Mouse (Mus musculus) kidney, embryonic 14.5 days (tissue): ENCODE measurements at regions not wholly inside any gene's neighbourhood (a gene's known extent, or its start where the extent isn't known, plus 50 kb on each side); places are given as distances from the start of the nearest gene placed in this dataset.
A peak's percentile ranks its signal among the peaks of the same experiment; 100 is the strongest.

Experiments
- ATAC-seq: fragments of 200-750 bp; cut with Nextera tagmentation; 2 replicates; pipeline ENCODE4 v1.8.0; 2017; ENCODE audit warnings: moderate number of reproducible peaks, mild to moderate bottlenecking, moderate TSS enrichment, moderate library complexity; ENCODE audit not compliant: low FRiP score, low TSS enrichment
- H3K27ac ChIP-seq: fragments of 300-500 bp; sonication (generic); 2 replicates; pipeline ENCODE4 v1.5.1; 2014; ENCODE audit warnings: low read depth, mild to moderate bottlenecking, low read length, moderate library complexity, mixed read lengths
- H3K27me3 ChIP-seq: fragments of 300-500 bp; sonication (generic); 2 replicates; pipeline ENCODE4 v1.6.1; 2014; ENCODE audit warnings: mild to moderate bottlenecking, low read length; ENCODE audit not compliant: control insufficient read depth, insufficient read depth
- H3K36me3 ChIP-seq: fragments of 300-500 bp; sonication (generic); 2 replicates; pipeline ENCODE4 v1.6.1; 2014; ENCODE audit warnings: low read length, mixed read lengths; ENCODE audit not compliant: control insufficient read depth, insufficient read depth
- H3K4me1 ChIP-seq: fragments of 300-500 bp; sonication (generic); 2 replicates; pipeline ENCODE4 v1.6.1; 2014; ENCODE audit warnings: low read length, mixed read lengths; ENCODE audit not compliant: control insufficient read depth, insufficient read depth
- H3K4me2 ChIP-seq: fragments of 300-500 bp; sonication (generic); replicated peaks from 2 replicates; pipeline ENCODE4 v1.6.1; 2014; ENCODE audit warnings: low read depth, mild to moderate bottlenecking, low read length
- H3K4me3 ChIP-seq: fragments of 300-500 bp; sonication (generic); 2 replicates; pipeline ENCODE4 v1.5.1; 2014; ENCODE audit warnings: mild to moderate bottlenecking, low read length
- H3K9ac ChIP-seq: fragments of 300-500 bp; sonication (generic); 2 replicates; pipeline ENCODE4 v1.6.1; 2014; ENCODE audit warnings: low read depth, mild to moderate bottlenecking, low read length, moderate library complexity
- H3K9me3 ChIP-seq: fragments of 300-500 bp; sonication (generic); 2 replicates; pipeline ENCODE4 v1.6.1; 2016; ENCODE audit warnings: low read length; ENCODE audit not compliant: control insufficient read depth
- WGBS: fragments of 180-500 bp; shearing (Covaris S2); extraction: QIAGEN DNeasy Blood & Tissue Kit; methylation state at CpG from one replicate; pipeline ENCODE4 v1.1.7; 2014; 5-methylcytosine and 5-hydroxymethylcytosine counted together

- Histone ChIP-seq H3K36me3 (no peaks in the 10 kb centered on the region), H3K27me3 (no peaks in the 10 kb centered on the region), H3K4me2 (no peak overlapping the region), H3K27ac (no peak overlapping the region), H3K9ac (no peak overlapping the region), H3K4me1 (no peaks in the 10 kb centered on the region), H3K4me3 (no peak overlapping the region), H3K9me3 (no peaks in the 10 kb centered on the region)
- ATAC-seq: no peak
- 75% methylated on average over 4 of the region's 4 CpGs for WGBS
These were observed 143.9 kb downstream of the Spry2 start for GRCm38 (mm10) chr14:105752509-105753375.

GRCm38 (mm10) chr14:105751762-105752161, 144.9 kb downstream of the Spry2 start:
- no peak overlapping the region for H3K27ac ChIP-seq
- H3K4me1 ChIP-seq: no peaks in the 10 kb centered on the region
- no peak overlapping the region for H3K9ac ChIP-seq
- H3K4me3 ChIP-seq: no peak overlapping the region
- no peaks in the 10 kb centered on the region for H3K36me3 ChIP-seq
- H3K9me3 ChIP-seq: no peaks in the 10 kb centered on the region
- H3K27me3 ChIP-seq: no peaks in the 10 kb centered on the region
- no peak overlapping the region for H3K4me2 ChIP-seq
- whole genome bisulfite sequencing: 94% methylated on average over 7 of the region's 7 CpGs
- ATAC-seq: no peak

GRCm38 (mm10) chr14:105744578-105744977, 152.0 kb downstream of the Spry2 start:
- Histone ChIP-seq H3K9me3 (no peaks in the 10 kb centered on the region), H3K4me2 (no peak overlapping the region), H3K36me3 (no peaks in the 10 kb centered on the region), H3K27me3 (no peaks in the 10 kb centered on the region), H3K4me3 (no peak overlapping the region), H3K9ac (no peak overlapping the region), H3K27ac (no peak overlapping the region), H3K4me1 (no peaks in the 10 kb centered on the region)
- ATAC-seq: no peak
- WGBS: 83% methylated on average over 2 of the region's 2 CpGs

- WGBS: 59% methylated on average over 3 of the region's 3 CpGs
- Histone ChIP-seq H3K36me3 (no peaks in the 10 kb centered on the region), H3K9me3 (no peaks in the 10 kb centered on the region), H3K27me3 (no peaks in the 10 kb centered on the region), H3K4me2 (no peak overlapping the region), H3K4me1 (no peaks in the 10 kb centered on the region), H3K27ac (no peak overlapping the region), H3K4me3 (no peak overlapping the region), H3K9ac (no peak overlapping the region)
- ATAC-seq: no peak; the same call in 1 of the 2 replicates
These were observed 152.5 kb downstream of the Spry2 start for GRCm38 (mm10) chr14:105744125-105744524.

- H3K4me3 ChIP-seq: no peak overlapping the region
- no peak overlapping the region for H3K9ac ChIP-seq
- WGBS: 59% methylated on average over 11 of the region's 11 CpGs
- no peak overlapping the region for H3K4me2 ChIP-seq
- H3K4me1 ChIP-seq: peaks cover 5% of the 10 kb centered on the region; the same call in 1 of the 2 replicates
- H3K9me3 ChIP-seq: no peaks in the 10 kb centered on the region
- H3K36me3 ChIP-seq: no peaks in the 10 kb centered on the region
- no peaks in the 10 kb centered on the region for H3K27me3 ChIP-seq
- peak; percentile 74; the same call in 1 of the 2 replicates for ATAC-seq
- no peak overlapping the region for H3K27ac ChIP-seq
These were observed 155.7 kb downstream of the Spry2 start for GRCm38 (mm10) chr14:105740889-105741288.

- Histone ChIP-seq H3K36me3 (no peaks in the 10 kb centered on the region), H3K27me3 (no peaks in the 10 kb centered on the region)
- 87% methylated on average over 5 of the region's 5 CpGs for whole genome bisulfite sequencing
These were observed 158.1 kb downstream of the Spry2 start for GRCm38 (mm10) chr14:105738568-105738967.

GRCm38 (mm10) chr14:105736352-105736751, 160.3 kb downstream of the Spry2 start:
- H3K9ac ChIP-seq: no peak overlapping the region
- no peak overlapping the region; the same call in 1 of the 2 replicates for H3K4me2 ChIP-seq
- H3K4me1 ChIP-seq: peaks cover 15% of the 10 kb centered on the region
- H3K27ac ChIP-seq: no peak overlapping the region
- no peaks in the 10 kb centered on the region for H3K36me3 ChIP-seq
- WGBS: 25% methylated on average over 6 of the region's 6 CpGs
- no peaks in the 10 kb centered on the region for H3K9me3 ChIP-seq
- H3K27me3 ChIP-seq: no peaks in the 10 kb centered on the region
- no peak overlapping the region for H3K4me3 ChIP-seq
- no peak for ATAC-seq

More at GRCm38 (mm10) chr14:105738568-105738967, 158.1 kb downstream of the Spry2 start:
- Histone ChIP-seq H3K4me2 (no peak overlapping the region), H3K9ac (no peak overlapping the region), H3K27ac (no peak overlapping the region), H3K4me1 (peaks cover 8% of the 10 kb centered on the region; the same call in 1 of the 2 replicates), H3K4me3 (no peak overlapping the region), H3K9me3 (no peaks in the 10 kb centered on the region)
- no peak for ATAC-seq

GRCm38 (mm10) chr14:105734291-105734690, 162.3 kb downstream of the Spry2 start:
- Histone ChIP-seq H3K4me2 (no peak overlapping the region), H3K27me3 (no peaks in the 10 kb centered on the region), H3K9ac (no peak overlapping the region), H3K36me3 (no peaks in the 10 kb centered on the region), H3K4me3 (no peak overlapping the region), H3K4me1 (peaks cover 22% of the 10 kb centered on the region), H3K27ac (no peak overlapping the region), H3K9me3 (no peaks in the 10 kb centered on the region)
- WGBS: 90% methylated on average over 7 of the region's 7 CpGs
- no peak for ATAC-seq

GRCm38 (mm10) chr14:105733013-105733728, 163.4 kb downstream of the Spry2 start:
- H3K9ac ChIP-seq: no peak overlapping the region
- 3% methylated on average over 12 of the region's 12 CpGs for WGBS
- H3K4me3 ChIP-seq: peak overlapping the region; percentile 37
- H3K27ac ChIP-seq: peak overlapping the region; percentile 93
- peak overlapping the region; percentile 60 for H3K4me2 ChIP-seq
- no peaks in the 10 kb centered on the region for H3K9me3 ChIP-seq
- ATAC-seq: peak; percentile 44
- no peaks in the 10 kb centered on the region for H3K27me3 ChIP-seq
- H3K36me3 ChIP-seq: no peaks in the 10 kb centered on the region
- peaks cover 22% of the 10 kb centered on the region for H3K4me1 ChIP-seq
